Mouse (Mus musculus) lung, postnatal 14 days (tissue): ENCODE results near the gene Vmn1r119.
"Not testable (repeated sequence)": the region's sequence is repeated elsewhere in the genome, so short reads cannot be mapped to it uniquely, and the experiment has no call there.

ENCODE experiments used
- DNase-seq: peaks from one replicate; pipeline ENCODE4 v3.0.0; 2021

The Vmn1r119 gene

GRCm38 (mm10) chr7:21012355-21012754 lies at the start of gene Vmn1r119:
Vmn1r119 (minus strand) TSS chr7:21012455.
- DNase-seq, result not testable (repeated sequence)

- not testable (repeated sequence) for DNase-seq
Measured at GRCm38 (mm10) chr7:21053684-21054083, 41.4 kb upstream of the Vmn1r119 start, which contains the start of gene Vmn1r120. Vmn1r120 (minus strand) TSS chr7:21053784.
